Mouse (Mus musculus) stomach, embryonic 16.5 days (tissue): ENCODE measurements around the gene Stx5a. TPM values are rescaled to one million over a fixed set of nuclear protein-coding genes. Genes with fewer than 3 reads are reported as not detected.

Experiments
- ATAC-seq: fragments of 200-750 bp; cut with Nextera tagmentation; 2 replicates; pipeline ENCODE4 v1.8.0; 2017; ENCODE audit warnings: moderate number of reproducible peaks, moderate TSS enrichment; ENCODE audit not compliant: insufficient read depth, low FRiP score
- H3K27ac ChIP-seq: fragments of 300-500 bp; sonication (generic); 2 replicates; pipeline ENCODE4 v1.5.1; 2014; ENCODE audit warnings: low read length
- H3K27me3 ChIP-seq: fragments of 300-500 bp; sonication (generic); 2 replicates; pipeline ENCODE4 v1.6.1; 2014; ENCODE audit warnings: low read length, control low read depth, mixed read lengths; ENCODE audit not compliant: control insufficient read depth, insufficient read depth
- H3K36me3 ChIP-seq: fragments of 300-500 bp; sonication (generic); 2 replicates; pipeline ENCODE4 v1.6.1; 2014; ENCODE audit warnings: low read length; ENCODE audit not compliant: control insufficient read depth, insufficient read depth
- H3K4me1 ChIP-seq: fragments of 300-500 bp; sonication (generic); 2 replicates; pipeline ENCODE4 v1.6.1; 2014; ENCODE audit warnings: low read length, control low read depth, mixed read lengths; ENCODE audit not compliant: control insufficient read depth, insufficient read depth
- H3K4me2 ChIP-seq: fragments of 300-500 bp; sonication (generic); 2 replicates; pipeline ENCODE4 v1.6.1; 2014; ENCODE audit warnings: low read depth, low read length, mixed read lengths
- H3K4me3 ChIP-seq: fragments of 300-500 bp; sonication (generic); replicated peaks from 2 replicates; pipeline ENCODE4 v1.5.1; 2014; ENCODE audit warnings: mild to moderate bottlenecking, low read length
- H3K9ac ChIP-seq: fragments of 300-500 bp; sonication (generic); 2 replicates; pipeline ENCODE4 v1.6.1; 2014; ENCODE audit warnings: low read length
- H3K9me3 ChIP-seq: fragments of 300-500 bp; sonication (generic); replicated peaks from 2 replicates; pipeline ENCODE4 v1.6.1; 2016; ENCODE audit warnings: low read length, control low read depth; ENCODE audit not compliant: control insufficient read depth
- WGBS: fragments of 180-500 bp; shearing (Covaris S2); extraction: QIAGEN DNeasy Blood & Tissue Kit; methylation state at CpG from one replicate; pipeline ENCODE4 v1.1.7; 2014; 5-methylcytosine and 5-hydroxymethylcytosine counted together
- polyA plus RNA-seq: library from polyadenylated mRNA; unstranded; fragments of >200 nt; fragmentation: Nextera tagmentation; extraction: Ambion mirVana; gene quantifications from 2 replicates; pipeline ENCODE4 v1.2.1, GENCODE M21; 2015

Stx5a gene
- polyA plus RNA-seq, 1 experiment from 2014 or later = 148 TPM

DNA sequence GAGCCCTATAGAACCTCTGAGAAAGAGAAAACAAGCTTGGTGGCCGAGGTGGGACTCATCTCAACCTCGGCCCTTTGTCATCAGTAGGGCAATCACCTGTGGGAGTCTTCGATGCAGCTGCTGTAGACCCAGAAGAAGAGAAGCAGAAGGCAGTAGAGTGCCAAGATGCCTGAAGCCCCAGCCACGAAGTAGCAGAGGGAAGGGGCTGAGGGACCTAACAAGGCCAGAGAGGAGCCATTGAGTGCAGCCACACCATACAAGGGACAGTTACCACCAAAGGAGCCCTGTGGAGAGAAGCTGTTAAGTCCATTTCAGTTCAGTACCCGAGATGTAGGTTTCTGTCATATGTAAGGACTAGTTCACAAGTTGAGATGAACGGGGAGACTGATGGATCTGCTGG is 32.2 kb downstream of the Stx5a start:
- Histone ChIP-seq H3K4me1 (peaks cover 26% of the 10 kb centered on the region), H3K9ac (peak overlapping the region; percentile 100), H3K27ac (peak overlapping the region; percentile 99), H3K4me3 (peak overlapping the region; percentile 94), H3K36me3 (peaks cover 26% of the 10 kb centered on the region), H3K4me2 (peak overlapping the region; percentile 91), H3K27me3 (no peaks in the 10 kb centered on the region), H3K9me3 (no peaks in the 10 kb centered on the region)
- 39% methylated on average over 6 of the region's 6 CpGs for WGBS
- no peak for ATAC-seq

DNA sequence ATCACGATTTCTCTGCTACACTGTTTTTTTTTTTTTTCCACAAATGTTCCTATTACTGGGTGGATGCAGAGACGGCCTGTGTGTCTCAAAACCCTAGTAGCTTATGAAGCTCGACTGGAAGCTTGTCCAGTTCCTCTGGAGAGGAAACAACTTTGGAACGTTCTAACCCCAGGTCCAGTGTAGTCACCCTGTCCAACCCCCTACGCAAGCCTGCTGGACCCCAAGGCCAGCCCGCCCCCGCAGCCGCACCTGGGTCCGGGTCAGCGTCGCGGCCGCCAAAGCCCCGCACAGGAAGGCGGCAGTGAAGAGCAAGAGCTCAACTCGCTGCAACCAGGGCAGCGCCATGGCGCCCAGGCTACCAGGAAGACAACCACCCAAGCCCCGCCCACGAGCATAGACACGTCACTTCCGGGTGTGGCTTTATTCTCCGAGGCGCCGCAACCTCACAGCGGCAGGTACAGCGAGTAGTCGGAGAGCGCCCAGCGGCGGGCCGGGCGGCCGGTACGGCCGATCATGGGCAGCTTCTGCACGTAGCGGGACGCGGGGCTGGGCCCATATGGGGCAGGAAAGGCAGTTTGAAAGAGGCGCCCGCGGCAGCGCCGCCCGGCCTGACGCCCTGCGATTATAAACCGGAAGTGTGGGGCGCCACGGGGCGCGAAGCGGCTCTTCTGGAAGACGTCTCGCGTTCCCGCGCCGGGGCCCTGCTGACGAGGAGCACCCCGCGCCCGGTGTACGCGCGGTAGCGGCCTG is 33.0 kb downstream of the Stx5a start, which contains the start of gene Tmem179b:
TSS of gene Tmem179b (minus strand) at position 382 of the 750 bp plus-strand sequence.
- peak; percentile 94 for ATAC-seq

DNA sequence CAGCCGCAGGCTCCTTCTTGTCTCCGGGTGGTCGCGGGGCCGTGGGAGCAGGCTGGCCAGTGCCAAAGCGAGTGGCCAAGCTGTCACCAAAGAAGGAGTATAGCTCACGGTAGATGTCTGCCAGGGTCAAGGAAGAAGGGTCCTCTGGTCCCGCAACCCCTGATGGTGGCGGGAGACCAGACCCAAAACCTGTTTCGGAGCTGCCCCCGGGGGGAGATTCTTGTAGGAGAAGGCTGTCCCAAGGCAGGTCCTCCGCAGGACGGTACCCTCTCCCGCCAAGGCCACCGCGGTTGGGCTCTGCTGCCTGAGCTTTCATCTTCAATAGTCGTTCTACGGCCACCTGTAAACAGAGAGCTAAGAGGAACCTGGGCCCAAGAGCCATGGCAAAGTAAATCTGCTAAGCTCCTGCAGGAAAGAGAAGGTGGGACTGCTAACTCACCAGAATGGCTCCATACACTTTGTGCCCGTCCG is 33.8 kb downstream of the Stx5a start:
- ATAC-seq = no peak
- Histone ChIP-seq H3K9ac (peak overlapping the region; percentile 100), H3K27me3 (no peaks in the 10 kb centered on the region), H3K9me3 (no peaks in the 10 kb centered on the region), H3K4me3 (peak overlapping the region; percentile 94), H3K27ac (peak overlapping the region; percentile 99), H3K4me2 (peak overlapping the region; percentile 91), H3K36me3 (peaks cover 17% of the 10 kb centered on the region; the same call in 1 of the 2 replicates), H3K4me1 (peaks cover 26% of the 10 kb centered on the region)
- WGBS = 3% methylated on average over 20 of the region's 20 CpGs

More for the DNA sequence above, 33.0 kb downstream of the Stx5a start, which contains the start of gene Tmem179b:
- Histone ChIP-seq H3K27ac (peak within 1 kb of the TSS; percentile 99), H3K36me3 (peaks cover 19% of the 10 kb centered on the region), H3K27me3 (no peaks in the 10 kb centered on the region), H3K9ac (peak within 1 kb of the TSS; percentile 100), H3K4me3 (peak within 1 kb of the TSS; percentile 94), H3K9me3 (no peaks in the 10 kb centered on the region), H3K4me2 (peak within 1 kb of the TSS; percentile 91), H3K4me1 (peaks cover 26% of the 10 kb centered on the region)
- 0% methylated on average over 63 of the region's 68 CpGs for WGBS

DNA sequence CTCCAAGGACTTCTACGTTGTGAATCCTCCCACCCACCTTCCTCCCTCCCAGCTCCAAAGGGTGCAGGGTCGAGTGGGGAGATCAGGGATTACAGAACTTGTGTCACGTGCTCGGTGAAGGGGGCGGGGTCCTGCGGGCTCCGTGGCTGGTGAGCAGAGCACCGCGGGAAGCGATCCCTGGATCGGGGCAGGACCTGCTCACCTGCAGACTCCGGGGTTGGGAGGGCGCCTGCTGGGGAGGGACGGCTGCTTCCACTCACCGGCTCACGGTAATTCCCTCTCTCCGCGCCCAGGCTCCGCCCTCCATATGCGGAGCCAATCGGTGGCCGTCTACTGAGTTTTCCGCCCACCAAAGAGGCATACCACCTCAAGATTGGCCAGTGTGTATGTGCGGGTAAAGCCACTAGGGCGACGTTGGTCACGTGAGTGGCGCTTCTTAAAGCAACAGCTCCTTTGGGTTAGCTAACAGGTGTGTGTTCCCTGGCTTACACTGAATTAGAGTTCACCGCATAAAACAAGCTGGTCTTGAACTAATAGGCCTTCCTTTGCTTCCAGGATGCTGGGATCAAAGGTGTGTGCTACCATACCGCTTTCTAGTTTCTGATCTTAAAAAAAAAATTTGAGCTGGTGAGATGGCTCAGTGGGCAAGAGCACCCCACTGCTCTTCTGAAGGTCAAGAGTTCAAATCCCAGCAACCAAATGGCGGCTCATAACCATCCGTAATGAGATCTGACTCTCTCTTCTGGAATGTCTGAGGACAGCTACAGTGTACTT is 45.0 kb downstream of the Stx5a start, which contains the start of gene Taf6l:
TSS of gene Taf6l (minus strand) at position 410 of the 774 bp plus-strand sequence.
- Histone ChIP-seq H3K9ac (peak within 1 kb of the TSS; percentile 80), H3K4me1 (peaks cover 7% of the 10 kb centered on the region; the same call in 1 of the 2 replicates), H3K36me3 (peaks cover 4% of the 10 kb centered on the region; the same call in 1 of the 2 replicates), H3K4me3 (peak within 1 kb of the TSS; percentile 61), H3K27me3 (no peaks in the 10 kb centered on the region), H3K4me2 (peak within 1 kb of the TSS; percentile 66), H3K9me3 (no peaks in the 10 kb centered on the region), H3K27ac (peak within 1 kb of the TSS; percentile 77)
- WGBS = under 1% methylated on average over 32 of the region's 32 CpGs
- ATAC-seq = peak; percentile 99

DNA sequence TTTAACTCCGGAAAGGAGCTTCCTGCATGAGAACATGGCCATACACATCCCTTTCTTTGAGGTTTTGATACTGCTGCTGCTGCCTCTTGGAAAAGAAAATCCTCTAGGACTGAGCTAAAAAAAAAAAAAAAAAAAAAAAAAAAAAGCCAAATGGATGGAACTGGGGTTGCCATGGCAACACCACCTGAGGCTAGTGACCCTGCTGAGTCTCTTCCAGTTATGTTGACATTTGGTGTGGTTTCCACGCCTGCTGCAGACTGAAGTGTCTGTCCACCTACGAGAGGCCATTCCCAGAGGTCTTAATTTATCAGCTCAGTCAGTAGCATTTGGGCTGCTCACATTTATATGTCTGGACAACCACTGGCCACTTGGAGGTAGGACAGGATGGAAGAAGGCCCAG is 47.3 kb downstream of the Stx5a start:
- no peak overlapping the region for H3K4me3 ChIP-seq
- H3K9me3 ChIP-seq = no peaks in the 10 kb centered on the region
- H3K4me1 ChIP-seq = peaks cover 7% of the 10 kb centered on the region; the same call in 1 of the 2 replicates
- H3K4me2 ChIP-seq = no peak overlapping the region
- peaks cover 14% of the 10 kb centered on the region for H3K36me3 ChIP-seq
- no peaks in the 10 kb centered on the region for H3K27me3 ChIP-seq
- no peak overlapping the region for H3K9ac ChIP-seq
- H3K27ac ChIP-seq = no peak overlapping the region
- no peak for ATAC-seq
- 24% methylated on average over 3 of the region's 3 CpGs for WGBS

DNA sequence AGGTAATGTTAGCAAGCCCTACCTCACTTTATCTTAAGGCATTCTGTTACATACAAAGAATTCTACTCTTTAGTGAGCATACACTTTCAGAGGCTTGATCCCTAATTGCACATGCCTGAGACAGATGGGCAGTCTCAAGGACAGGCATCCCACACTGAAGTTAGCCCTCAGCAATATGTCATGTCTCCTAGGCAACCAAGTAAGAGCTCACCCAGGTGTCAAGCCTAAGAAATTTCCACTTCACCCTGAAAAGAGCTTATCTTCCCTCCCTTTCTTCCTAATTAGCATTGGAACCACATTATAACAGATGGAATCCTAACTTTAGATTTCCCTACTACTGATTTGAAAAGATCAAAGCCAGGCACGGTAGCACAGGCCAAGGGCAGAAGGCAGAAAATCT is 48.0 kb downstream of the Stx5a start:
- peaks cover 7% of the 10 kb centered on the region; the same call in 1 of the 2 replicates for H3K4me1 ChIP-seq
- no peaks in the 10 kb centered on the region for H3K9me3 ChIP-seq
- H3K4me2 ChIP-seq = no peak overlapping the region
- no peak overlapping the region for H3K9ac ChIP-seq
- WGBS = 61% methylated on average over 1 of the region's 1 CpGs
- no peak overlapping the region for H3K27ac ChIP-seq
- H3K4me3 ChIP-seq = no peak overlapping the region
- no peaks in the 10 kb centered on the region for H3K27me3 ChIP-seq
- no peak for ATAC-seq
- peaks cover 19% of the 10 kb centered on the region for H3K36me3 ChIP-seq

DNA sequence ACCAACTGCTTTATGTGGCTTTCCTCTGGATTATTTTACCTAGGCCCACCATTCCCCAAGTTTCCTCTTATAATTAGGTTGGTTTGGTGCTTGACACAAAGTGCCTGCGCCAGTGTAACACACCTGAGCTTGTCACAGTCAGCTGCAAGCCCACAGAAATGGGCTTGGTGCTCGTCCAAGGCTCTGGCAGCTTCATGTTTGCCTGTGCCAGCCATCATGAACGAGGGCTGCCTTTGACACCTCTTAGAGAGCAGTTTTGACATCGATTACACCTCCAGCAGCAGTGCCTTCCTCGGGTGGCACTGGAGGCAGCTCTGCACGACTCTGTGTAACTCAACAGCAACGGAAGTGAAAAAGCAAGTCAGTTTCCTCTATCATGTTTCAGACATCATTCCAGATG is 49.0 kb downstream of the Stx5a start:
- no peaks in the 10 kb centered on the region for H3K27me3 ChIP-seq
- H3K4me2 ChIP-seq = no peak overlapping the region
- H3K4me3 ChIP-seq = no peak overlapping the region
- no peak for ATAC-seq
- no peak overlapping the region for H3K27ac ChIP-seq
- no peaks in the 10 kb centered on the region for H3K9me3 ChIP-seq
- H3K9ac ChIP-seq = no peak overlapping the region
- 77% methylated on average over 7 of the region's 7 CpGs for WGBS
- peaks cover 28% of the 10 kb centered on the region for H3K36me3 ChIP-seq
- H3K4me1 ChIP-seq = peaks cover 6% of the 10 kb centered on the region; the same call in 1 of the 2 replicates

DNA sequence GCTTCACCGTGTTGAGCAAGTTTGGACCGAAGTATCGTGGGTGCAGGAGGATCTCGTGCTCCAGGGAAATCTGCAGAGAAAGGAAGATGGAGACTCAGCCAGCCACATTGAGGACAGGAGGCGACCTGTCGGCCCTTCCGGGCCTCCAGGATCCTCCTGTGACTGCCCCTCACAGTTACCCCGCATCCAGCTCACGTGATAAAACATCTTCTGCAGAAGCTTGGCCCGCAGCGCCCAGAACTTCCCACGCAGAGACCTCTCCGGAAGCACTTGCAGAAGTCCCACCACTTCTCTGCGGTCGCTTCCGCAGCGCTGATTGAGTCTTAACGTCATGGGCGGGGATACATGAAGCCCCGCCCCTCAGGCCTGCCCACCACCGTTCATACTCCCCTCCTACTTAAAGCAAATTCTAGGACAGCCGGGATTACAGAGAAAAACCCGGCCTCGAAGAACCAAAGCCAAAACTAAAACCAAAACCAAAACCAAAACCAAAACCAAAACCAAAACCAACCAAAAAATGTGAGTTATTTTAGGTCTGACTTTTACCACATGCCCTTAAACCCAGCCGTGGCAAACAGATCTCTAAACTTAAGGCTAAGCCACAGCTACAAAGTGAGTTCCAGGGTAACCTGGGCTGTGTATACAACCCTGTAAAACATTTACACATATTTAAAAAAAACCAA is 57.2 kb downstream of the Stx5a start, which contains the start of gene Polr2g:
TSS of gene Polr2g (minus strand) at position 314 of the 683 bp plus-strand sequence.
- Histone ChIP-seq H3K27me3 (no peaks in the 10 kb centered on the region), H3K27ac (peak within 1 kb of the TSS; percentile 76), H3K4me1 (peaks cover 13% of the 10 kb centered on the region), H3K36me3 (peaks cover 16% of the 10 kb centered on the region), H3K9me3 (no peaks in the 10 kb centered on the region), H3K9ac (peak within 1 kb of the TSS; percentile 90), H3K4me3 (peak within 1 kb of the TSS; percentile 94), H3K4me2 (peak within 1 kb of the TSS; percentile 90)
- ATAC-seq = peak; percentile 84
- 1% methylated on average over 25 of the region's 25 CpGs for WGBS
